Mouse (Mus musculus) G1E (cell line): ENCODE results near the gene Nfkbil1.

ENCODE experiments used
- CTCF ChIP-seq: IDR thresholded peaks from 2 replicates; pipeline ENCODE4 v1.5.1; 2012; ENCODE audit warnings: low read depth, low read length, inconsistent platforms, mixed read lengths
- GATA1 ChIP-seq: IDR thresholded peaks from 2 replicates; pipeline ENCODE4 v1.6.1; 2012; ENCODE audit warnings: borderline replicate concordance, low read length, inconsistent platforms, mixed read lengths
- TAL1 ChIP-seq: conservative IDR thresholded peaks from 2 replicates; pipeline ENCODE4 v1.6.1; 2012; ENCODE audit warnings: low read depth, low read length, inconsistent platforms, mixed read lengths

DNA sequence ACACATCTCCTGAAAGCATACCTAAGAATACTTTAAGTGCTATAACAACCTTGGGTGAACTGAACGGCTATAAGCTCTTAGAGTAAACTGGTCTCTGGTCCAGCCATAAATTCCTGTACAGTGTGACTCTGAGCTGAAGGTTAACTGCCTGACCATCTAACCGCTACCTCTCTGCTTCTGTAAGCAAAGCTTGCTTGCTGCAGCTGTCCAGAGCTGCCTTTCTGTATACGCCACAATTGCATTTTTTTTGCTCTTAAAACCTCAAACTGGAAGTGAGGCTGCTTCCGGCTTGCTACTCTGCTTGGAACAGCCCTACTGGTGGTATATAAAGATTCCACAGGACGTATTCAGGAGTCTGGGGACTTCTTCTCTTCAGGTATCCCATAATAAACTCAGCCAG is 2.9 kb downstream of the Nfkbil1 start:
- TF ChIP-seq CTCF: no peak
- TF ChIP-seq GATA1: no peak
- TF ChIP-seq TAL1: no peak
